21 mouse cellular contexts compared by ENCODE assay signal in genomic region chr10:128041636-128042035, GRCm38 (mm10). TPM values are rescaled to one million over a fixed set of nuclear protein-coding genes. Genes with fewer than 3 reads are reported as not detected.
"Had no signal": no experiment of that assay in that cellular context is flagged by ENCODE, and none has a peak within 500 bp of the region (broad histone marks: within the 10 kb centered on the region; RNA-seq: fewer than 3 reads in every experiment).

No protein-coding gene starts in this region.

- H3K4me3 ChIP-seq: limb, embryonic 13.5 days; midbrain, embryonic 12.5 days; neural tube, embryonic 13.5 days had no signal

- H3K27me3 ChIP-seq: limb, embryonic 13.5 days; midbrain, embryonic 12.5 days; neural tube, embryonic 13.5 days had no signal

- H3K9ac ChIP-seq: lung, embryonic 14.5 days; neural tube, embryonic 13.5 days had no signal

- H3K27ac ChIP-seq: limb, embryonic 13.5 days; midbrain, embryonic 12.5 days; neural tube, embryonic 13.5 days had no signal

- DNase-seq: kidney, postnatal 14 days; left cerebral cortex, postnatal 4 days; lung, embryonic 14.5 days; lung, postnatal 10 days; lung, postnatal 4 days; retina, postnatal 1 day; right cerebral cortex, postnatal 4 days; spleen, adult 18-20 months; thymus, adult 18-20 months; thymus, postnatal 14 days had no signal

- H3K4me2 ChIP-seq: limb, embryonic 13.5 days; liver, embryonic 11.5 days; lung, embryonic 14.5 days; midbrain, embryonic 12.5 days; neural tube, embryonic 13.5 days had no signal

- H3K9me3 ChIP-seq: limb, embryonic 13.5 days; midbrain, embryonic 12.5 days; neural tube, embryonic 13.5 days had no signal

- ATAC-seq: midbrain, embryonic 16.5 days had no signal

RNA-seq across cellular contexts. Expression of gene Hsd17b6, which starts 34.2 kb away (rescaled TPM):
- total RNA-seq: layer of hippocampus, adult 8-10 months; layer of hippocampus, postnatal 14 days; left cerebral cortex, adult 18-20 months; left cerebral cortex, postnatal 10 days; left cerebral cortex, postnatal 4 days; megakaryocyte, adult 5-6 weeks had no signal
- polyA plus RNA-seq: limb, embryonic 13.5 days; liver, embryonic 11.5 days; lung, embryonic 14.5 days; midbrain, embryonic 12.5 days; midbrain, embryonic 16.5 days; neural tube, embryonic 13.5 days; stomach, embryonic 14.5 days had no signal
